Mouse (Mus musculus): ENCODE measurements at regions not wholly inside any gene's neighbourhood (a gene's known extent, or its start where the extent isn't known, plus 50 kb on each side); places are given as distances from the start of the nearest gene placed in this dataset.

DNA sequence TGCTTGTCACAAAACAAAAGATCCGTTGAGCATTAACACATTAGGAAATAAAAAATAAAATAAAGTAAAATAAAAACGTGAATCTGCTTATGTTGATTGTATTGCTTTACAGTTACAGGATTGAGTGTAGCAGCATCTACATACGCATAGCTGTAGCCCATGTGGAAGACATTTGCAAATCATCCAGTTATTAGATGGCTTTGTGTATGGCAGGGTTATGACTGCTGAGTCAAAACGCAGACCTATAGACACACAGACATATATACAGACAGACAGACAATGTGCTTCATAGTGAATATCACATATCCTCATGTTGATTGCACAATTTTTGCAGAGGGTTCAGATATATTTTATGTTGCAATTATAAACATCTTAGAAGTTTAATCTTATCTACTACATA is 64.5 kb downstream of the Gm11146 start:
- intact Hi-C loops (cut with DNase I): loop anchor here (5.0 to 10.0 kb wide), 2 partner anchors 55 to 617 kb away; no protein-coding TSS in a partner anchor
- DNase-seq: no peak

DNA sequence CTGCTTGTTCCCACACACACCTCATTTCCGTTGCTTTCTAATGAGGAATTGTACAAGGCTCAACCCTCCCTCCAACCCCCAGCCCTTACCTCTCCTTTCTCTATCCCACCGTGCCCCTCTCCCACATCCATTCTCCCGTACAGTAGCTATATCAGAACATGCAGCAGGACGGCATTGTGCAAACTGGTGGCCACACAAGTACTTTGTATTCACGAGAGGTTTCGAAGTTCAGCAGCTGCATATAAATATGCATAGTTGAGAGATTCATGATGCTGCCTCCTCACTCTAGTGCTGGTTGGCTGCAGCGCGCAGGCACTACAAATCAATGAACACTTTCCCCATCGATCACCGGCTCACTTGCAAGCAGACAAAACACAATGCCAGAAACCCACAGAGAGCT is 65.1 kb downstream of the Gm11146 start:
- peak; percentile 33 for DNase-seq
- intact Hi-C loops (cut with DNase I): loop anchor here (5.0 to 10.0 kb wide), 2 partner anchors 56 to 618 kb away; no protein-coding TSS in a partner anchor

DNA sequence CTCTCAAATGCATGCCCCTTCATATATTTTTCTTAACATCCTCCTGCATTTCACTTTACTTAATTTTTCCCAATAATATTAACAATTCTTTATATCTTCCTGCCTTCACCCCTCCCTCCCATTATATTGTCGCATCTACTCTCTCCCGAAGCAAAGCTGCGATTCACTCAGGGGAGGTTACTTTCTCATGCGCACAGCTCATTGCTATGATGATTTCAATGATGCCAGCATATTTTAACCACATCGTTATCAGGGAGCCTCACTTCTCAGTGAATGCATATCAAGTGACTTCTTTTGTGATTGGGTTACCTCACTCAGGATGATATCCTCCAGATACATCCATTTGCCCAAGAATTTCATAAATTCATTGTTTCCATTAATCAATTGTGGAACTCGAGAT is 65.6 kb downstream of the Gm11146 start:
- intact Hi-C loops (cut with DNase I): loop anchor here (5.0 to 10.0 kb wide), 2 partner anchors 56 to 618 kb away; no protein-coding TSS in a partner anchor
- no peak for DNase-seq

DNA sequence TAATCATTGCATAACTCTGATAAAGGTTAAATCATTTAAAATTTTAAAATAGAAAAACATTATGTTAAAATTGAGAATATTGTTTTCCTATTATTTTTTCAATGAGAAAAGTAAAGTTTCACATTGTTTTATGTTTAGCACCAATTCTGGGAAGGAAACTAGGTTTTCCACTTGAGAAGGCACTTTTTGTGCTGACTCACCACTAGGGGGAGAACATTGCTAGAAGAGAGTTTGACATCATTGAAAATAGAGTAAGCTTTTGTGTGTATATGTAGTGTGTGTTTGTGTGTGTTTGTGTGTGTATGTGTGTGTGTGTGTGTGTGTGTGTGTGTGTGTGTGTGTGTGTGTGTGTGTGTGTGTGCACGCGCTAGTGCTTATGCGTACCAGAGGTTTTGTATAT is 66.9 kb downstream of the Gm11146 start:
- intact Hi-C loops (cut with DNase I): loop anchor here (5.0 to 10.0 kb wide), 2 partner anchors 57 to 620 kb away; no protein-coding TSS in a partner anchor
- DNase-seq: no peak

DNA sequence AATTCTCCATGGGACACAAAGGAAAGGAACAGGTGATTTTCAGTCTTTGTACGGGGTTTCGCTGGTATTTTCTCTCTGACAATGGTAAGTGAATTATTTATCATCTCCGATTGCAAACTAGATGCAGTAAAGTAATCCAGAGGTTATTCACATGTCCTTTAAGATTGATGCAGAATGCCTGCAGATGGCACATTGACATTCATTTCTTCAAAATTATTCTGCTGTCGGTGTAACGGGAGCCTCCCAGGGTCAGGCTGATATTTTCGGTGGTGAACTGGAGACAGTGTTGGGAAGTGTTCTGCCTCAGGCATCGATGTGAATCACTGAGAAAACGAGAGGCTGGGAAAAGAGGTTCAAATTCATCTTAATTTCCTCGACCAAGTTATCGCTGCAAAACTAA is 70.3 kb downstream of the Gm11146 start:
- DNase-seq: no peak
- intact Hi-C loops (cut with DNase I): loop anchor here (10.0 kb wide), 1 partner anchor 623 kb away; no protein-coding TSS in a partner anchor

DNA sequence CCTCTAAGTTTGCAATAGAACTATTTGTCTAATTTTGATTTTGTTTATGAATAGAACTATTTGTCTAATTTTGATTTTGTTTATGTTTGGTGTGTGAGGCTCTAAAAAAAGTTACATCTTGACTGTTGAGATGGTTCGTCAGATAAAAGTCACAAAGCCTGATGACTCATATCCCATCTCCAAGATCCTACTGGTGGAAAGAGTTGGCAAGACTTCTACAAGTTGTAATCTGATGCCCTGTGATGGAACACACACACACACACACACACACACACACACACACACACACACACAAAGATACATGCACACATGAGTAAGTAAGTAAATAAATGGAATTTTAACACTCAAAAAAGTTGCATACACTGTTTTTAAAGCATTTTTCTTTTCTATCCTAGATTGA is 73.9 kb downstream of the Gm11146 start:
- DNase-seq: no peak
- intact Hi-C loops (cut with DNase I): no loop called here

DNA sequence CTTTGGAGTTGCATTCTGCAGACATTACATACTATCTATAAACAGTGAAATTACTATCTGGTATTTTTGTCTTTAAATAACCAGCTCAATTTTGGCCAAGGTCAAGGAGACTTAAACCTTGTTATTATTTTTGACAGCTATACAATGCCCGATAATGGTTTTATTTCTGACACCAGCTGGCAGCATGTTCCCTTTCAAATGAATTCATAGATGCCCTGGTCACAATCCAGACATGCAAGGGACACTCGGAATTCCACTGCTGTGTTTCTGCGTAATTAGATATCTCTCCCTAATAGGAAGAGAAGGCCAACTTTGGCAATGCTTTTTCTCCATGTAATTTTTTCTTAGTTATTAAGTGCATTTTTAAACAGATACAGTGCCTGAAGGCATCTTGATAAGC is 87.3 kb downstream of the Gm11146 start:
- intact Hi-C loops (cut with DNase I): no loop called here

DNA sequence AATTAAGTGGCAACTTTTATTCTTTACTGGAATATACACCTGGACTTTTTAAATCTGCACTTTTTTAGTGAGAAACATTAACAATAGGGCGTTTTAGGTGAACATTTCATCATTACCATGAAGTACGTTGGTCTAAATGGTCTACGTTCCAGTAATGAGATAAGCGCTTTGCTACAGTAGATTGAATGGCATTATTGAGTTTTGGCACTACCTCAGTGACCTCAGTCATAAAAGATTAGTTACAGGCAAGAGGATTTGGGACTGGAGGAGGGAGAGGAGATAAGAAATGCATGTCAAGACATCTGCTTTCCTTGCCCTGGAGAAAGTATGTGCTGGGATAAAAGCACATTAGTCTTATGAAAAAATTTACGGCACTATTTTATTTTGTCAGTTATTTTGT is 98.3 kb downstream of the Gm11146 start:
- intact Hi-C loops (cut with DNase I): loop anchor here (5.0 to 10.0 kb wide), 3 partner anchors 81 to 141 kb away; no protein-coding TSS in a partner anchor
- no peak for DNase-seq

More for the DNA sequence above, 87.3 kb downstream of the Gm11146 start:
- no peak for DNase-seq

DNA sequence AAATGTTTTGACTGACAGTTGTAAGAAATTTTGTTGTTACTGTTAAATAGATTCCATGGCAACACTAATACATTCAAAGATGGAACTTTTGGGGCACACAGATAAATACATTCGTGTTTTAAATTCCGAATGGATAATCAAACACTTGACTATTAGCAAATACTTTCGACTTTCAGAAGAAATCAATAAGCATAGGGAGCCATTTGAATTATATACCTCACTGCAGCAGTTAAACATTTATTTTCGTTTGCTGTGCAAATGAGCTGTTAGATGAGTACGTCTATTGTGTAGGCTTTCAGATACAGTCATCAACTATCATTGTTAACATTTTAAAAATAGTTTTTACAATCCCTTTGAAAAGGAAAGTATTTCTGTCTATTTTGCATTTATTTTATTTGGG is 99.0 kb downstream of the Gm11146 start:
- no peak for DNase-seq
- intact Hi-C loops (cut with DNase I): loop anchor here (5.0 to 10.0 kb wide), 3 partner anchors 81 to 142 kb away; no protein-coding TSS in a partner anchor

DNA sequence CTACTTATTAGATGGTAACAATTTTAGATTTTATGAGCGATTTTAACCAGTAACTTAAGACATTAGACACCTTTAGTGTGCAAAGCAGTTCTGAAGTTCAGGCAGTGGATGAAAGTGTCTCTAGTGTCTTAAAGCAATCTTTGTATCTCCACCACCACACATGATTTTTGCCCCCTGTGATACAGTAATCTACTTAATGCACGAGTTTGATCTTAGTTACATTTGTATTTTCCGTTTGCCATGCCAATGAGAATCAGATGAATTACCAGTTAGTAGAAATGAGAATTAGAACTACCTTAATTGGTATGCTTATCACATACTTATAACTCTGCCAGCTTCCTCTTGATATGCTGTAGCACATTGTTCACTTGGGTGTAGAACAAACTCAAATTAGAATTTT is 99.9 kb downstream of the Gm11146 start:
- no peak for DNase-seq
- intact Hi-C loops (cut with DNase I): loop anchor here (5.0 to 10.0 kb wide), 3 partner anchors 80 to 143 kb away; no protein-coding TSS in a partner anchor

DNA sequence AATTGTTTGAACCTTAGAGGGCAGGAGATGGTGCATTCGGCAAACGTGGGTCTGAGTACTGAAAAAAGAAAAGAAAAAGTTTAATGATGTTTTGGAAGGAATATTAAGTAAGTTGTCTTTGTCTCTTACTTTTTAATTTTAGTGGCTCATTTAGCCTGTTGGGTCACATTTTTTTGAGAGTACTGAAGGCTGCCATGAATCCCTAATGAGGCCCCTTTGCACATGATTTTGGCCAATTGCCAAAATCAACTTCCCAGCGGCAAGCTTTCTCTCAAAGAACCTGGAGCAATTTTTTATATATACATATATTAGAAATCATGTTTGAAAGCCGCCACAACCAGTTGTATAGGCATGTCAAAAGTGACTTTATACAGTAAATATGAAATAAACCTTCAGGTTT is 100.9 kb downstream of the Gm11146 start:
- intact Hi-C loops (cut with DNase I): loop anchor here (5.0 to 10.0 kb wide), 3 partner anchors 79 to 144 kb away; no protein-coding TSS in a partner anchor
- DNase-seq: peak; percentile 25

DNA sequence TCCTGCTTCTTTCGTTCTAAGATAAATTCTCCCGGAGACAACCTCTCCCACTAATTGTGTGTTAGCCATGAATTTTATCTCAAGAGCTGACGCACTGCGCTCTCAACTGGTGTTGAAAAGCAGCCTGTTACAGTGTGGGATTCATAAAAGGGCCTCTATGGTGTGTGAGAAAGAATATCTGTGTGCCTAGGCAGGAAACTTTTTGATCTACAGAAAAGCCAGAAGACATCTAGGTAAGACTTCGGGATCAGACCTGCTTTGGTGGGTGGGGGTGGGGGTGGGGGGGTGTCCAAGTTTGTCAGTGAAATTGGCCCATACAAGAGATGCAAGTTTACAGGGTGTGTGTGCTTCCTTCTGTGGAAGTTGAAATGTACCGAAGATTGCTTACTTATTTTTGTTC is 101.5 kb downstream of the Gm11146 start:
- intact Hi-C loops (cut with DNase I): loop anchor here (5.0 to 10.0 kb wide), 3 partner anchors 78 to 144 kb away; no protein-coding TSS in a partner anchor
- no peak for DNase-seq

DNA sequence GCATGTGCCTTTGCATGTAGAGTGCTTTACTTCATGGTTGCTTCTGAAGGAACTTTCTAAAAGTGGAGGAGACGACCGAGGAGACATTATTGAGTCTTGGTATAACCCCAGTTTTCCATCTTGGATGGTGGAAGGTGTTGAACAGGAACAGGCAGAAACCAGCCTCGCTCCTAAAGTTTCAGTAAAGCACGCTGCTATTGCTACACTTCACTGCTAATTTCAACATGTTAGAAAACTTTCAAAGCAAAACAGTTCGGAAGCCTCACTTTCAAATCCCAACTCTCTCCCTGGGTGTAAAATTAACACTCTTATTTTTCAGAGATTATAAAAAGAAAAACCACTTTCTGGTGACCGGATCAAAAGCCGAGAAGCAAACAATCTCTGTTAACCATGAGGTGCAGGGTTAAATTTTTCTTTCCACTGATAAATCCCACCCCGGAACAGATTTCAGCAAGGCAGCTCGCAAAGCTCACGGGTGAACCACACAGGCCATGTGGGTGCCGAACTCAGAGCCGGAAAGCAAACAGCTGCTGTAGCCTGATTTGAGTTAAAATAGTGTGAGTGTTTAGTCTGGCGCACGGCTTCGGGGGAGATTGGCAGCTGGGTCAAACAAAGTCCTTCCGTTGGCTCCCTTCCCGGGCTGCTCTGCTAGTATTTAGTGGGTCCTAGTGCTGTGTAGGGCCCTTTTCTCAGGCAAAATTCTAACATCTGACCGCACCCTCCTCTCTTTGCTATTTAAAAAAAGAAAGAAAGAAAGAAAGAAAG is 102.2 kb downstream of the Gm11146 start:
- intact Hi-C loops (cut with DNase I): loop anchor here (5.0 to 10.0 kb wide), 4 partner anchors 77 to 265 kb away; no protein-coding TSS in a partner anchor

DNA sequence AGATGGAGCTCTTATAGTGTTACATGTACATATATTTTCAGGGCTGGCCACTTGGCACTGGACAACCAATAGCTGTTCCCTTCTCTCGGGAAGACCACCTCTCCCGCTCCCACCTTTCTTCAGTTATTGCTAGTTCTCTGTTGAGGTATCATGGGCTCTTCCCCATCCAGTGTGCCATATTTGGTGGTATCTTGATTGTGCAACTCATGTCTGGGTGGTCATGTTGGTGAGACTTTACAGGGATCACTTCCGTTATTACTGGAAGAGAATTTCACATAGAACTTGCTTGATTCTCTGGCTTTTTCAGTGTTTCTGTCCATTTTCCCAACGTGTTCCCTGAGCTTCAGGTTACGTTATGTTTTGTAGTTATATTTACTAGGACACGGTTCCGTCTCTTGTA is 106.6 kb downstream of the Gm11146 start:
- intact Hi-C loops (cut with DNase I): loop anchor here (10.0 kb wide), 1 partner anchor 261 kb away; no protein-coding TSS in a partner anchor
- no peak for DNase-seq

More for the DNA sequence above, 102.2 kb downstream of the Gm11146 start:
- DNase-seq: peak; percentile 94

DNA sequence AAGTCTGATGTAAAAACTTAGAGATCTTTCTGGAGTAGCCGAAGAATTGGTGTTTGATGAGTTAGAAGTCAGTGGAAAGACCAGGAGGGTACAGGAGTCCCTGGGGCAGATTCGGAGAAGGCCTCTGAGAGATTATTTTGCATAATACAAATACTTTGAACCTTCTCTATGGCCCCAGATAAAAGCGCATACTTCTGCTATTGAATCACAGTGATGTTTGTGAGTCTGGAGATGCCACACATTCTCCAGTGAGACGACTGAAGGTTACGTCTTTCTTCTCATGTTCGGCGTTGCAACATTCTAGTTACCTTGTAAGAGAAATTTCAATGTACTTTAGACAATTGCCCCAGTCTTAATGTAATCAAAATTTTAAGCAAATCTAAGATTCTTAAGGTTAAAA is 107.9 kb downstream of the Gm11146 start:
- DNase-seq: no peak
- intact Hi-C loops (cut with DNase I): loop anchor here (10.0 kb wide), 1 partner anchor 259 kb away; no protein-coding TSS in a partner anchor

DNA sequence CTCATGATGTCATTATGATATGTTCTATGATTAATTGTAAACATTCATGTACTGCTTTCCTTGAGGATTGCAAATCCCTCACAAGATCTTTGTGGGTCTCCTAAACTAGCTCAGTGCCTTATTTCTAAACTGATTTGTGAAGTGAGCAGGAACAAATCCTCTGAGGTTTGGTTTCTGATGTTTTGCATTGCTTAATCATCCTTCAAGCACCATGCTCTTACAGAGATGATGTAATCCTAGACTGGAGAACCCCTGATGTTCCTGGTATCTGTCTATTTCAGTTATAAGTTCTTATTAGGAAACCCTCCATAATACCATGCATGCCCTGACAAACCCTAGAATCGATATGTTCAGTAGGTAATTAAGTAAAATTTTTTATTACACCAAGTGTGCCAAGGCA is 113.7 kb downstream of the Gm11146 start:
- intact Hi-C loops (cut with DNase I): no loop called here

DNA sequence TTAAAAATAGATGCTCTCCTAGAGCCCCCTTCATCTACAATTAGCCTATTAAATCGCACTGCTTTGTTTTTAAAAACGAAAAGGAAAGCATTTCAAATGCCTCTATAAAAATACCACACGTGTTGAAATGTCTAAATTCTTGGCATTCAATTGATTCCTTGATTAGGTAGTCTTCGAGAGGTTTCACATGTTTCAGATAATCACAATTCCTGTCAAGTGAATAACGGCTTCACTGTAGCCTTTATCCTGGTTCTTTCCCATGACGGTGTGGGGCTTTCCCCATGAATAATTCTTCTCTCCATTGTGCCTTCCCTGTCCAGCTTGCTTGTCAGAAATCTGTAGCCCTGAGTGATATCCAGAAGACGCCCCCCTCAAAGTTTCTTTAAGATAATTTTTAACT is 122.1 kb downstream of the Gm11146 start:
- intact Hi-C loops (cut with DNase I): no loop called here
- DNase-seq: no peak

More for the DNA sequence above, 113.7 kb downstream of the Gm11146 start:
- DNase-seq: no peak

DNA sequence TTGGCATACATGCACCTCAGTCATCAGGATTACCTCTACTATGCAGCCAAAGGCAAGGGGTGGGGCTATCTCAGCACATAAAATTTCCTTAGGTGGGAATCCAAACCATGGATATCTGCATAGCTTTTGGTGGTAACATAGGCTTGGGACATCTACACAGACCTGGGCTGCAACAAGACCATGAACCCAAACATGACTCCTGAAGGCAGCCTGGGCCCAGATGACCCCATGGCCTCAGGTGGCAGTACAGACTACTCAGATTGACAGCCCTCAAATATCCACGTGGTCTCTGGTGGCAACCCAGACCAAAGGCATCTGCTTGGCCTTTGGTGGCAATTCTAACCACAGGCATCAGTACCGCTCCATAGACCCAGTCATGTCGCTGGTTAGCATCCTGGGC is 130.0 kb downstream of the Gm11146 start:
- intact Hi-C loops (cut with DNase I): no loop called here
- DNase-seq: no peak

DNA sequence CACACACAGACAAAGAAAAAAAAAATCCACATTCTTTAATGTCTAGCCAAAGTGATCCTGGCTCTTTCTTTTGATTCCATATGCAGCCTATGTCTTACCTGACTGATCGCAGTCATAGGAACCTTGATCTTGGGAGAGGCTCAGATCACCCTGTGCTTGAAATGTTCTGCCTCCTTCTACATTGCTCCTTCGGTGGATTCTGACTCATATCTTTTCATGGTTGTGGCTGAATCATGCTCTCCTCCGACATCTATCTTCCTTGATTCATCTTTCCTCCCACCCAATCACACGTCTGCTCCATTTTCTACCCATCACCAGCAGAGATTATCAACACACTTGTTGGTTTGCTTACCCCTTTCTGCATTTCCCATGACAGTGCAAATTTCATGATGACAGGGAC is 132.0 kb downstream of the Gm11146 start:
- intact Hi-C loops (cut with DNase I): no loop called here
- no peak for DNase-seq

DNA sequence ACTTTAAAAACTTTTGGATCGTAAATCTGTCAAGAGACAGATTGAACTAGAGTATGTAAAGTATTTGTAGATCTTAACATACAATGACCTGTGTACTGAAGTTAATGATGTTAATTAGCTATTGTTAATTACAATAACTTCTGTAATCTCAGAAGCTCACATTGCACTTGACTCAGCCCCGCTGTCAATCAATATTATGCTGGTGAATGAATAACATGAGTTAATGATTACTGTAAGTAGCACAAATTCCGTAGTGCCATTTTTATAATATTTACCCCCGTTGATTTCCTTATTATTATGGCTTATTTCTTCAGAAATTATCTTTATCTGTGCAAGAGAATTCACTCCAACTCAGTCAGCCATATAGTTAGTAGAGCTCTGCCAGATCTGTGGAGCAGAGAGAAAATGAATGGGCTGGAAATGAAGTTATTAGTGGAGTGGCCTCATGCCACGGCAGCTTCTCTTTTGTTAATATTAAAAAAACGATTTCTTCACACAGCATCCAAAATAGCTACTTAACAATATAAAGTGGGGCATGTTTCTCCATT is 132.5 kb downstream of the Gm11146 start:
- no peak for DNase-seq
- intact Hi-C loops (cut with DNase I): no loop called here

DNA sequence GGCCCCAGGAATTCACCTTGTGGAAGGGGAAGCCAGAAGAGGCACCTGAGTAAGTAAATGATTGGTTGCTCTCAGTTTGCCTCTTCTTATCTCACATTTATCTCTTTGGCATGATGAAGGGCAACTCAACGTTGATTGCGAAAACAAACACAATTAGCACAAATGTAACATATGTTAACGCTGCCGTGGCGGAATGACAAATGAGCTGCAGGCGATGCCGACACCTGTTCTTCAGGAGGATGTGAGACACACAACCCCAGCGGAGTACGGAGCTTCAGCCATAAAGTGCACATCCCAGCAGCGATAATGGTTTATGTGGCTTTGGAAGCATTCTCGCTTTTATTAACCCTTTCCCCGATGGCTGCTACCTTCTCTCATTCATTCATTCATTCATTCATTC is 134.7 kb downstream of the Gm11146 start:
- DNase-seq: no peak
- intact Hi-C loops (cut with DNase I): no loop called here

DNA sequence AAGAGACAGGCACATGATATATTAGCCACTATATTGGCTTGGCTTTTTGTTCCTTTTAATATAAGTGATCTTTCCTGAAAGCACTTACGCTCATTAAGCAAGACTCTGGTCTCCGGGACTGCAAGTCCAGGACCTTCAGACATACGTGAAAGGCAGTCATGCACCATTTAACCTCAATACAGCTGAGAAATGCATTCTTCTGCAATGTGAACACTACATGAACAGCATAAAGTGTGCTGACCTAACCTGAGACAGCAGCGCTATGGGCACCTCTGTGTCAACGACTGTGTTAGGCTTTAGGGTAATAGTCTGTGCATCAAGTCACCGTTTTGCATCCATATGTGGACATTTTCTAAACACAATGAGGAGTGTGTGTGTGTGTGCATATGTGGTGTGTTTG is 137.3 kb downstream of the Gm11146 start:
- DNase-seq: no peak
- intact Hi-C loops (cut with DNase I): no loop called here
